Mouse (Mus musculus): ENCODE data around the gene Ccdc141.

- no peak for TF ChIP-seq CTCF (IDR thresholded peaks at IDR 0.05)
- TF ChIP-seq EP300 (IDR thresholded peaks at IDR 0.05): no peak
Measured at GRCm38 (mm10) chr2:76965542-76965941, 204.9 kb downstream of the Ccdc141 start.
